Mouse (Mus musculus) Patski (cell line): ENCODE measurements around the gene Pdzk1. TPM values are rescaled to one million over a fixed set of nuclear protein-coding genes. Genes with fewer than 3 reads are reported as not detected.

Source experiments
- ATAC-seq: fragments of 100-300 bp; one replicate; pipeline ENCODE4 v1.8.0; 2021
- CTCF ChIA-PET: fragments of 350-600 bp; sonication (Branson Sonifier 250); formaldehyde crosslinking; loops from one replicate; lab custom pipeline; 2022; ENCODE audit warnings: inconsistent platforms; lab: Charles Lee
- POLR2A ChIA-PET: fragments of 350-600 bp; sonication (Branson Sonifier 250); formaldehyde crosslinking; loops from one replicate; lab custom pipeline; 2022; ENCODE audit warnings: antibody characterized with exemption, inconsistent platforms; lab: Charles Lee
- DNase-seq: peaks from one replicate; pipeline ENCODE4 v3.0.0-alpha.2; 2011; ENCODE audit warnings: low read depth, low spot score
- H3K27me3 ChIP-seq: fragments of 371-371 bp; one replicate; pipeline ENCODE4 v1.5.1; 2021
- CTCF ChIP-seq: fragments of 100-300 bp; IDR thresholded peaks from one replicate; pipeline ENCODE4 v1.5.1; 2021
- in situ Hi-C: fragments of 300-500 bp; cut with MboI; formaldehyde crosslinking; loops from 3 replicates; pipeline ENCODE4 v1.11.1; 2018; ENCODE audit warnings: low pct_unique_long_range_greater_than_20kb, mixed read lengths
- polyA plus RNA-seq: library from polyadenylated mRNA; unstranded; gene quantifications from one replicate; pipeline ENCODE4 v1.2.3, GENCODE M21; 2021

The Pdzk1 gene
- polyA plus RNA-seq, 1 experiment from 2014 or later, result 0.24 TPM

- H3K27me3 ChIP-seq, result no peaks in the 10 kb centered on the region
- ATAC-seq (no peak), DNase-seq (no peak)
- ChIA-PET POLR2A (interaction anchor here (0.8 kb wide), 1 partner anchor 9 kb away, joined by 3 read pairs; no protein-coding TSS in a partner anchor), CTCF (interaction anchor here (1.1 to 1.3 kb wide), 2 partner anchors 102 to 148 kb away, joined by 3 to 5 read pairs; partner anchors contain the start of genes Polr3c and Rnf115)
- no peak for TF ChIP-seq CTCF
- in situ Hi-C loops, result no loop called here
These were observed 45.9 kb downstream of the Pdzk1 start for GRCm38 (mm10) chr3:96874808-96875571.

- DNase-seq (no peak), ATAC-seq (no peak)
- in situ Hi-C loops, result no loop called here
- CTCF ChIA-PET, result interaction anchor here (1.3 kb wide), 1 partner anchor 13 kb away, joined by 3 read pairs; no protein-coding TSS in a partner anchor
- no peaks in the 10 kb centered on the region for H3K27me3 ChIP-seq
- POLR2A ChIA-PET, result no interaction called here
- TF ChIP-seq CTCF, result no peak
These were observed 50.5 kb downstream of the Pdzk1 start for GRCm38 (mm10) chr3:96879536-96879935.

GRCm38 (mm10) chr3:96880385-96880784 lies 51.3 kb downstream of the Pdzk1 start:
- POLR2A ChIA-PET, result no interaction called here
- no peaks in the 10 kb centered on the region for H3K27me3 ChIP-seq
- ATAC-seq, result no peak
- CTCF ChIA-PET, result no interaction called here
- no peak for TF ChIP-seq CTCF
- in situ Hi-C loops, result no loop called here
- DNase-seq, result no peak

GRCm38 (mm10) chr3:96881557-96881956 lies 52.5 kb downstream of the Pdzk1 start:
- no peak for DNase-seq
- ATAC-seq, result no peak
- H3K27me3 ChIP-seq, result no peaks in the 10 kb centered on the region
- TF ChIP-seq CTCF, result no peak
- CTCF ChIA-PET, result interaction anchor here (1.2 to 1.5 kb wide), 3 partner anchors 9 to 46 kb away, joined by 3 to 4 read pairs (median 3); no protein-coding TSS in a partner anchor
- POLR2A ChIA-PET, result no interaction called here
- in situ Hi-C loops, result no loop called here

GRCm38 (mm10) chr3:96882061-96882849 lies 53.2 kb downstream of the Pdzk1 start:
- ChIA-PET POLR2A (no interaction called here), CTCF (interaction anchor here (1.2 to 1.5 kb wide), 3 partner anchors 9 to 47 kb away, joined by 3 to 4 read pairs (median 3); no protein-coding TSS in a partner anchor)
- no peak for TF ChIP-seq CTCF
- DNase-seq (no peak), ATAC-seq (no peak)
- in situ Hi-C loops, result no loop called here
- H3K27me3 ChIP-seq, result no peaks in the 10 kb centered on the region

GRCm38 (mm10) chr3:96883690-96884089 lies 54.6 kb downstream of the Pdzk1 start:
- no peak for TF ChIP-seq CTCF
- ChIA-PET POLR2A (interaction anchor here (1.1 kb wide), 1 partner anchor 9 kb away, joined by 3 read pairs; no protein-coding TSS in a partner anchor), CTCF (interaction anchor here (0.8 to 1.6 kb wide), 2 partner anchors 15 to 146 kb away, joined by 3 to 4 read pairs; no protein-coding TSS in a partner anchor)
- H3K27me3 ChIP-seq, result no peaks in the 10 kb centered on the region
- DNase-seq, result no peak
- no peak for ATAC-seq
- in situ Hi-C loops, result no loop called here

- no peaks in the 10 kb centered on the region for H3K27me3 ChIP-seq
- ChIA-PET CTCF (no interaction called here), POLR2A (interaction anchor here (1.0 kb wide), 1 partner anchor 17 kb away, joined by 3 read pairs; no protein-coding TSS in a partner anchor)
- no peak for TF ChIP-seq CTCF
- ATAC-seq (no peak), DNase-seq (no peak)
- in situ Hi-C loops, result no loop called here
These were observed 73.4 kb downstream of the Pdzk1 start for GRCm38 (mm10) chr3:96902336-96902999.

GRCm38 (mm10) chr3:96904393-96904792 lies 75.3 kb downstream of the Pdzk1 start, which contains the start of gene Gja5:
Gene Gja5, plus strand, starts transcription at chr3:96904693.
- in situ Hi-C loops, result no loop called here
- peak; percentile 3 for ATAC-seq
- H3K27me3 ChIP-seq, result peaks cover 1% of the 10 kb centered on the region
- TF ChIP-seq CTCF, result no peak
- POLR2A ChIA-PET, result interaction anchor here (0.7 kb wide), 1 partner anchor 362 kb away, joined by 3 read pairs; no protein-coding TSS in a partner anchor
- CTCF ChIA-PET, result interaction anchor here (1.8 kb wide), 1 partner anchor 91 kb away, joined by 5 read pairs; no protein-coding TSS in a partner anchor
- DNase-seq, result no peak

- peak; percentile 96 for ATAC-seq
- peaks cover 2% of the 10 kb centered on the region for H3K27me3 ChIP-seq
- TF ChIP-seq CTCF, result no peak
- peak; percentile 92 for DNase-seq
- in situ Hi-C loops, result no loop called here
- ChIA-PET CTCF (interaction anchor here (0.9 to 1.8 kb wide), 2 partner anchors 9 to 92 kb away, joined by 3 to 5 read pairs; no protein-coding TSS in a partner anchor), POLR2A (interaction anchor here (0.5 to 0.7 kb wide), 4 partner anchors 18 to 363 kb away, joined by 3 to 4 read pairs (median 3); no protein-coding TSS in a partner anchor)
These were observed 75.9 kb downstream of the Pdzk1 start, which contains the start of gene Gpr89 for GRCm38 (mm10) chr3:96904851-96905541. Gene Gpr89, minus strand, starts transcription at chr3:96905346.
